Mouse (Mus musculus): ENCODE measurements around the gene Ptar1.

- TF ChIP-seq POLR2A (IDR thresholded peaks at IDR 0.05; ENCODE audit: extremely low read depth, insufficient read depth, low read length) (no peak), CTCF (IDR thresholded peaks at IDR 0.05; ENCODE audit: extremely low read depth, insufficient read depth, low read length) (no peak)
Measured at GRCm38 (mm10) chr19:23699131-23699530, 11.9 kb downstream of the Ptar1 start.

Data from cortical plate, adult 2 months (tissue).